Mouse (Mus musculus): ENCODE results near the gene Rheb.

DNA sequence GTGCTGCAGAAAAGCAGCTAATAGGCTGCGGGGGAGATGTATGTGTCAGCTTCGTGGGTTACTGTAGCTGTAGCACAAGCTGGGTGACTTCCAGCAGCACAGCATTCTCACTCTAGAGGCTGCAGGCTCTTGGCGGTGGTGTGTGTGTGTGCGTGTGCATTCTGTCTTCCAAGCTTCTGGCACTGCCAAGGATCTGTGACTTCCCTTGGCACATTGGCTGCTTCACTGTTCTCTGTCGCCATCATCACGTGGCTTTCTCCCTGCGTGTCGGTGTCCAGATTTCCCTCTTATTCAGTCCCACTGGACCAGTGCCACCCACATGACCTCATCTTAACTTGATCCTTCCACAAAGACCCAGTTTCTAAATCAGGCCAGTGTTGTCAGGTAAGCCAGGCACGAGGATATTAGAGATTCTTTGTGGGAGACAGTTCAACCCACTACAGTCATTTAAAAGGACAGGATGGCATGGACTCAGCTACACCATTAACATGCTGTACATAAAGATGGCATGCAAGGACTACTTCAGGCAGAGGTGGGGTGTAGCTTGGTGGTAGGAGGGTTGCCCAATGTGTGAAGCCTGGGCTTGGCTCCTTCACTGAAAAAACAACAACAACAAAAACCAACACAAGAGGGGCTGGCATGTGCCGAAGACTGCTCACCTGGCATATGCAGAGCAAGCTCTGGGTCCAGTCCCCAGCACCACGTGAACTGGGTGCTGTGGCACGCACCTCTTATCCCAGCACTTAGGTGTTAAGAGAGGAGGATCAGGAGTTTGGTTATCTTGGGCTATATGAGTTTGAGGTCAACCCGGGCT, 18.4 kb upstream of the Rheb start:
- TF ChIP-seq CTCF (conservative IDR thresholded peaks at IDR 0.05; ENCODE audit: low read length): no peak
- TF ChIP-seq POU5F1 (IDR thresholded peaks at IDR 0.05; ENCODE audit: borderline replicate concordance, low read length): no peak
- TF ChIP-seq NANOG (IDR thresholded peaks at IDR 0.05; ENCODE audit: borderline replicate concordance, low read length): no peak

All from E14TG2a.4 (cell line).